8 mouse cellular contexts compared by ENCODE assay signal in genomic region chr15:78786411-78786818, GRCm38 (mm10). TPM values are rescaled to one million over a fixed set of nuclear protein-coding genes. Genes with fewer than 3 reads are reported as not detected.
DNase-seq lines count a peak whose midpoint lies in the region; ATAC-seq lines count a peak whose summit lies in the region.

No protein-coding gene starts in this region.

- H3K27me3 ChIP-seq in kidney, embryonic 14.5 days (ENCODE audit: control insufficient read depth, insufficient read depth, low read length), result no peaks in the 10 kb centered on the region
- 0 out of 2 replicates have a peak, but pooled peaks cover 2% of the 10 kb centered on the region for H3K27me3 ChIP-seq in heart, embryonic 13.5 days (replicated peaks)
- no peaks in the 10 kb centered on the region for H3K27me3 ChIP-seq in lung, embryonic 16.5 days (ENCODE audit: control insufficient read depth, insufficient read depth, low read depth, low read length)

- H3K36me3 ChIP-seq in kidney, embryonic 14.5 days (ENCODE audit: control insufficient read depth, insufficient read depth, low read length), result peaks cover 8% of the 10 kb centered on the region; the same call in 1 of the 2 replicates
- peaks cover 5% of the 10 kb centered on the region for H3K36me3 ChIP-seq in heart, embryonic 13.5 days
- no peaks in the 10 kb centered on the region for H3K36me3 ChIP-seq in lung, embryonic 16.5 days (ENCODE audit: control insufficient read depth, insufficient read depth, low read length)

- peak overlapping the region; percentile 7; the same call in 1 of the 2 replicates for H3K9ac ChIP-seq in kidney, embryonic 14.5 days (ENCODE audit: low read depth, low read length)
- 0 out of 2 replicates have a peak overlapping the region, but pooled peaks have one; percentile 41 for H3K9ac ChIP-seq in heart, embryonic 13.5 days
- H3K9ac ChIP-seq in lung, embryonic 16.5 days (ENCODE audit: low read length), result no peak overlapping the region

- WGBS in kidney, embryonic 14.5 days, result 73% methylated on average over 9 of the region's 9 CpGs
- 75% methylated on average over 9 of the region's 9 CpGs for WGBS in heart, embryonic 13.5 days
- WGBS in lung, embryonic 16.5 days, result 61% methylated on average over 9 of the region's 9 CpGs

- ATAC-seq in kidney, embryonic 14.5 days (ENCODE audit: low FRiP score, low TSS enrichment), result no peak
- no peak for ATAC-seq in heart, embryonic 13.5 days (ENCODE audit: extremely low read depth, insufficient number of reproducible peaks, low FRiP score, low TSS enrichment)
- ATAC-seq in lung, embryonic 16.5 days (ENCODE audit: low read depth), result peak; percentile 37; the same call in 1 of the 2 replicates

- no peak overlapping the region for H3K4me3 ChIP-seq in kidney, embryonic 14.5 days (ENCODE audit: low read length)
- no peak overlapping the region for H3K4me3 ChIP-seq in brown adipose tissue, adult 24 weeks (ENCODE audit: insufficient read depth, low read depth, low read length)
- H3K4me3 ChIP-seq in heart, embryonic 13.5 days, result no peak overlapping the region
- H3K4me3 ChIP-seq in lung, embryonic 16.5 days (ENCODE audit: low read length), result no peak overlapping the region

- H3K4me2 ChIP-seq in kidney, embryonic 14.5 days (replicated peaks; ENCODE audit: low read depth, low read length), result no peak overlapping the region
- H3K4me2 ChIP-seq in heart, embryonic 13.5 days, result no peak overlapping the region
- H3K4me2 ChIP-seq in lung, embryonic 16.5 days (ENCODE audit: low read depth, low read length), result no peak overlapping the region

- DNase-seq in kidney, adult 11 months, result no peak
- no peak for DNase-seq in frontal cortex, postnatal 36 days (ENCODE audit: low spot score in 2 of 2)
- no peak for DNase-seq in testis, postnatal 10 days (ENCODE audit: low spot score)
- no peak for DNase-seq in retina, embryonic 14.5 days (ENCODE audit: low spot score)

- 0 out of 2 replicates have a peak, but pooled peaks cover 4% of the 10 kb centered on the region for H3K4me1 ChIP-seq in kidney, embryonic 14.5 days (ENCODE audit: control insufficient read depth, insufficient read depth, low read length)
- peaks cover 50% of the 10 kb centered on the region for H3K4me1 ChIP-seq in brown adipose tissue, adult 24 weeks (ENCODE audit: control insufficient read depth, insufficient read depth, insufficient read length, low read length)
- peaks cover 38% of the 10 kb centered on the region for H3K4me1 ChIP-seq in heart, embryonic 13.5 days
- H3K4me1 ChIP-seq in lung, embryonic 16.5 days (replicated peaks; ENCODE audit: control insufficient read depth, insufficient read depth, low read length), result peaks cover 29% of the 10 kb centered on the region

- H3K27ac ChIP-seq in kidney, embryonic 14.5 days (ENCODE audit: low read depth, low read length), result peak overlapping the region; percentile 75; the same call in 1 of the 2 replicates
- H3K27ac ChIP-seq in brown adipose tissue, adult 24 weeks (replicated peaks; ENCODE audit: low read depth, low read length), result peak overlapping the region; percentile 95
- peak overlapping the region; percentile 83 for H3K27ac ChIP-seq in heart, embryonic 13.5 days (replicated peaks)
- peak overlapping the region; percentile 71 for H3K27ac ChIP-seq in lung, embryonic 16.5 days (ENCODE audit: low read length)

- no peaks in the 10 kb centered on the region for H3K9me3 ChIP-seq in kidney, embryonic 14.5 days (ENCODE audit: control insufficient read depth, low read length)
- H3K9me3 ChIP-seq in heart, embryonic 13.5 days, result no peaks in the 10 kb centered on the region
- no peaks in the 10 kb centered on the region for H3K9me3 ChIP-seq in lung, embryonic 16.5 days (ENCODE audit: control insufficient read depth, low read length)

RNA-seq across cellular contexts. Expression of gene Mfng, which starts 13.1 kb away (rescaled TPM):
- 12.4 and 15.4 TPM in 2 replicates for polyA plus RNA-seq in kidney, embryonic 14.5 days (2014; fragmentation: Nextera tagmentation; extraction: Ambion mirVana)
- 12.0 and 20.7 TPM in 2 replicates for polyA plus RNA-seq in brown adipose tissue, adult 24 weeks (2012; ENCODE audit: insufficient read depth, insufficient read length, missing spikeins)
- 13.7 and 15.8 TPM in 2 replicates for polyA plus RNA-seq in heart, embryonic 13.5 days (2015; fragmentation: Nextera tagmentation; extraction: Ambion mirVana)
- polyA plus RNA-seq in lung, embryonic 16.5 days (2015; fragmentation: Nextera tagmentation; extraction: Ambion mirVana), result 40.8 and 43.1 TPM in 2 replicates

RNA-seq across cellular contexts. Expression of gene Card10, which starts 16.4 kb away (rescaled TPM):
- 6.1 and 10.2 TPM in 2 replicates for polyA plus RNA-seq in kidney, embryonic 14.5 days (2014; fragmentation: Nextera tagmentation; extraction: Ambion mirVana)
- polyA plus RNA-seq in brown adipose tissue, adult 24 weeks (2012; ENCODE audit: insufficient read depth, insufficient read length, missing spikeins), result 3.9 and 4.8 TPM in 2 replicates
- 5.1 and 5.3 TPM in 2 replicates for polyA plus RNA-seq in heart, embryonic 13.5 days (2015; fragmentation: Nextera tagmentation; extraction: Ambion mirVana)
- 6.1 and 6.2 TPM in 2 replicates for polyA plus RNA-seq in lung, embryonic 16.5 days (2015; fragmentation: Nextera tagmentation; extraction: Ambion mirVana)

RNA-seq across cellular contexts. Expression of gene Cdc42ep1, which starts 56.0 kb away (rescaled TPM):
- polyA plus RNA-seq in kidney, embryonic 14.5 days (2014; fragmentation: Nextera tagmentation; extraction: Ambion mirVana), result 28.4 and 37.9 TPM in 2 replicates
- polyA plus RNA-seq in brown adipose tissue, adult 24 weeks (2012; ENCODE audit: insufficient read depth, insufficient read length, missing spikeins), result 18.4 and 21.7 TPM in 2 replicates
- 34.2 and 36.1 TPM in 2 replicates for polyA plus RNA-seq in heart, embryonic 13.5 days (2015; fragmentation: Nextera tagmentation; extraction: Ambion mirVana)
- 113 TPM in 2 replicates for polyA plus RNA-seq in lung, embryonic 16.5 days (2015; fragmentation: Nextera tagmentation; extraction: Ambion mirVana)
